Mouse (Mus musculus) embryonic fibroblast, embryonic 13.5 days (primary cell): ENCODE measurements around the gene Kbtbd4.

Experiments
- CTCF ChIP-seq: IDR thresholded peaks from 2 replicates; pipeline ENCODE4 v1.5.1; 2011; ENCODE audit warnings: mild to moderate bottlenecking, control low read depth, low read length, moderate library complexity, borderline replicate concordance; ENCODE audit not compliant: insufficient read depth
- POLR2A ChIP-seq: IDR thresholded peaks from 2 replicates; pipeline ENCODE4 v1.6.1; 2011; ENCODE audit warnings: low read depth, mild to moderate bottlenecking, control low read depth, low read length, moderate library complexity

- TF ChIP-seq CTCF (no peak), POLR2A (no peak)
Observed at GRCm38 (mm10) chr2:90886436-90886835, 18.1 kb upstream of the Kbtbd4 start.
